Mouse (Mus musculus) stomach, embryonic 14.5 days (tissue): ENCODE data around the gene Polh. TPM values are rescaled to one million over a fixed set of nuclear protein-coding genes. Genes with fewer than 3 reads are reported as not detected.

Experiments
- ATAC-seq: fragments of 200-750 bp; cut with Nextera tagmentation; 2 replicates; pipeline ENCODE4 v1.8.0; 2017; ENCODE audit warnings: low read depth, moderate TSS enrichment; ENCODE audit not compliant: insufficient number of reproducible peaks, insufficient read depth, low FRiP score
- H3K27ac ChIP-seq: fragments of 300-500 bp; sonication (generic); 2 replicates; pipeline ENCODE4 v1.5.1; 2014; ENCODE audit warnings: mild to moderate bottlenecking, low read length, moderate library complexity, mixed read lengths
- H3K27me3 ChIP-seq: fragments of 300-500 bp; sonication (generic); 2 replicates; pipeline ENCODE4 v1.6.1; 2014; ENCODE audit warnings: low read length, control low read depth, mixed read lengths; ENCODE audit not compliant: control insufficient read depth, insufficient read depth
- H3K36me3 ChIP-seq: fragments of 300-500 bp; sonication (generic); 2 replicates; pipeline ENCODE4 v1.6.1; 2014; ENCODE audit warnings: mild to moderate bottlenecking, control low read depth, low read length, moderate library complexity, mixed read lengths; ENCODE audit not compliant: control insufficient read depth, insufficient read depth
- H3K4me1 ChIP-seq: fragments of 300-500 bp; sonication (generic); 2 replicates; pipeline ENCODE4 v1.6.1; 2014; ENCODE audit warnings: low read length, control low read depth, mixed read lengths; ENCODE audit not compliant: control insufficient read depth, insufficient read depth
- H3K4me2 ChIP-seq: fragments of 300-500 bp; sonication (generic); replicated peaks from 2 replicates; pipeline ENCODE4 v1.6.1; 2014; ENCODE audit warnings: low read depth, low read length, control low read depth
- H3K4me3 ChIP-seq: fragments of 300-500 bp; sonication (generic); 2 replicates; pipeline ENCODE4 v1.5.1; 2014; ENCODE audit warnings: low read depth, low read length, control low read depth
- H3K9ac ChIP-seq: fragments of 300-500 bp; sonication (generic); replicated peaks from 2 replicates; pipeline ENCODE4 v1.6.1; 2014; ENCODE audit warnings: low read depth, mild to moderate bottlenecking, control low read depth, low read length, moderate library complexity, mixed read lengths
- H3K9me3 ChIP-seq: fragments of 300-500 bp; sonication (generic); 2 replicates; pipeline ENCODE4 v1.6.1; 2016; ENCODE audit warnings: low read depth, low read length, control low read depth; ENCODE audit not compliant: control insufficient read depth
- WGBS: fragments of 180-500 bp; shearing (Covaris S2); extraction: QIAGEN DNeasy Blood & Tissue Kit; methylation state at CpG from one replicate; pipeline ENCODE4 v1.1.7; 2014; 5-methylcytosine and 5-hydroxymethylcytosine counted together
- polyA plus RNA-seq: library from polyadenylated mRNA; unstranded; fragments of >200 nt; fragmentation: Nextera tagmentation; extraction: Ambion mirVana; gene quantifications from 2 replicates; pipeline ENCODE4 v1.2.1, GENCODE M21; 2014

The Polh gene
- polyA plus RNA-seq, 1 experiment from 2014 or later = 14.7 TPM

- Histone ChIP-seq H3K4me3 (peak overlapping the region; percentile 64), H3K36me3 (peaks cover 13% of the 10 kb centered on the region), H3K9ac (peak overlapping the region; percentile 71; the same call in 1 of the 2 replicates), H3K4me1 (peaks cover 21% of the 10 kb centered on the region), H3K27me3 (no peaks in the 10 kb centered on the region), H3K27ac (peak overlapping the region; percentile 73), H3K4me2 (peak overlapping the region; percentile 54), H3K9me3 (no peaks in the 10 kb centered on the region)
- WGBS = under 1% methylated on average over 16 of the region's 16 CpGs
- peak; percentile 73 for ATAC-seq
These were observed 42.3 kb downstream of the Polh start for GRCm38 (mm10) chr17:46160090-46160662.

- 68% methylated on average over 2 of the region's 2 CpGs for WGBS
- Histone ChIP-seq H3K36me3 (peaks cover 5% of the 10 kb centered on the region), H3K9me3 (no peaks in the 10 kb centered on the region), H3K9ac (no peak overlapping the region), H3K4me1 (peaks cover 21% of the 10 kb centered on the region), H3K4me2 (peak overlapping the region; percentile 54; the same call in 1 of the 2 replicates), H3K4me3 (0 out of 2 replicates have a peak overlapping the region, but pooled peaks have one; percentile 64), H3K27me3 (no peaks in the 10 kb centered on the region), H3K27ac (peak overlapping the region; percentile 73; the same call in 1 of the 2 replicates)
- no peak for ATAC-seq
These were observed 43.2 kb downstream of the Polh start for GRCm38 (mm10) chr17:46159236-46159635.

- Histone ChIP-seq H3K27ac (no peak overlapping the region), H3K4me1 (peaks cover 15% of the 10 kb centered on the region), H3K4me2 (no peak overlapping the region), H3K9me3 (no peaks in the 10 kb centered on the region), H3K27me3 (no peaks in the 10 kb centered on the region), H3K9ac (no peak overlapping the region), H3K36me3 (no peaks in the 10 kb centered on the region), H3K4me3 (no peak overlapping the region)
- WGBS = 93% methylated on average over 8 of the region's 8 CpGs
- ATAC-seq = no peak
These were observed 45.3 kb downstream of the Polh start for GRCm38 (mm10) chr17:46157131-46157530.

- H3K4me3 ChIP-seq = no peak overlapping the region
- WGBS = 85% methylated on average over 5 of the region's 5 CpGs
- no peak overlapping the region for H3K9ac ChIP-seq
- H3K27me3 ChIP-seq = no peaks in the 10 kb centered on the region
- ATAC-seq = no peak
- H3K27ac ChIP-seq = no peak overlapping the region
- H3K9me3 ChIP-seq = no peaks in the 10 kb centered on the region
- no peak overlapping the region for H3K4me2 ChIP-seq
- no peaks in the 10 kb centered on the region for H3K36me3 ChIP-seq
- H3K4me1 ChIP-seq = peaks cover 11% of the 10 kb centered on the region; the same call in 1 of the 2 replicates
These were observed 45.8 kb downstream of the Polh start for GRCm38 (mm10) chr17:46156680-46157079.

- Histone ChIP-seq H3K4me3 (no peak overlapping the region), H3K27me3 (no peaks in the 10 kb centered on the region), H3K4me2 (no peak overlapping the region), H3K36me3 (no peaks in the 10 kb centered on the region), H3K4me1 (peaks cover 6% of the 10 kb centered on the region; the same call in 1 of the 2 replicates), H3K9ac (no peak overlapping the region), H3K27ac (no peak overlapping the region), H3K9me3 (no peaks in the 10 kb centered on the region)
- no peak for ATAC-seq
- WGBS = 93% methylated on average over 3 of the region's 3 CpGs
These were observed 48.1 kb downstream of the Polh start for GRCm38 (mm10) chr17:46154336-46154735.

GRCm38 (mm10) chr17:46152847-46153782, 49.3 kb downstream of the Polh start, which contains the start of gene Mad2l1bp:
Gene Mad2l1bp, minus strand, starts transcription at chr17:46153553.
- ATAC-seq = peak; percentile 89
- Histone ChIP-seq H3K27me3 (no peaks in the 10 kb centered on the region), H3K4me3 (peak within 1 kb of the TSS; percentile 54), H3K9me3 (no peaks in the 10 kb centered on the region), H3K4me1 (peaks cover 6% of the 10 kb centered on the region; the same call in 1 of the 2 replicates), H3K4me2 (peak within 1 kb of the TSS; percentile 63), H3K27ac (peak within 1 kb of the TSS; percentile 55; the same call in 1 of the 2 replicates), H3K9ac (peak within 1 kb of the TSS; percentile 56), H3K36me3 (peaks cover 9% of the 10 kb centered on the region)
- WGBS = 5% methylated on average over 33 of the region's 33 CpGs

GRCm38 (mm10) chr17:46143578-46144423, 58.6 kb downstream of the Polh start, which contains the start of gene Rsph9:
Gene Rsph9, minus strand, starts transcription at chr17:46144216.
- Histone ChIP-seq H3K27me3 (no peaks in the 10 kb centered on the region), H3K36me3 (peaks cover 20% of the 10 kb centered on the region), H3K4me1 (peaks cover 4% of the 10 kb centered on the region), H3K9me3 (no peaks in the 10 kb centered on the region), H3K27ac (peak within 1 kb of the TSS; percentile 39; the same call in 1 of the 2 replicates), H3K4me2 (peak within 1 kb of the TSS; percentile 82), H3K4me3 (peak within 1 kb of the TSS; percentile 38), H3K9ac (no peak within 1 kb of the TSS; the same call in 1 of the 2 replicates)
- ATAC-seq = peak; percentile 97
- 5% methylated on average over 37 of the region's 37 CpGs for WGBS

GRCm38 (mm10) chr17:46139872-46140271, 62.6 kb downstream of the Polh start:
- Histone ChIP-seq H3K27me3 (no peaks in the 10 kb centered on the region), H3K27ac (no peak overlapping the region), H3K36me3 (no peaks in the 10 kb centered on the region), H3K4me1 (peaks cover 4% of the 10 kb centered on the region), H3K9ac (no peak overlapping the region), H3K4me3 (no peak overlapping the region), H3K9me3 (no peaks in the 10 kb centered on the region), H3K4me2 (no peak overlapping the region)
- ATAC-seq = no peak
- WGBS = 83% methylated on average over 3 of the region's 3 CpGs
